Mouse (Mus musculus) kidney, adult 2 months (tissue): ENCODE measurements at regions not wholly inside any gene's neighbourhood (a gene's known extent, or its start where the extent isn't known, plus 50 kb on each side); places are given as distances from the start of the nearest gene placed in this dataset.

Source experiments
- CTCF ChIP-seq: fragments of 200-500 bp; conservative IDR thresholded peaks from 2 replicates; pipeline ENCODE4 v1.5.1; 2011; ENCODE audit warnings: low read depth, mild to moderate bottlenecking, control low read depth, low read length, moderate library complexity, mixed read lengths; ENCODE audit not compliant: insufficient read depth, insufficient read length
- POLR2A ChIP-seq: fragments of 200-500 bp; IDR thresholded peaks from one replicate; pipeline ENCODE4 v1.6.1; 2011; ENCODE audit warnings: low read depth, low read length, control low read depth

GRCm38 (mm10) chr1:108592720-108593422 is 1003.1 kb downstream of the Serpinb8 start:
- TF ChIP-seq CTCF, result no peak
- no peak for TF ChIP-seq POLR2A
